Mouse (Mus musculus) kidney, postnatal 14 days (tissue): ENCODE results near the gene Cmpk2.
"Not testable (repeated sequence)": the region's sequence is repeated elsewhere in the genome, so short reads cannot be mapped to it uniquely, and the experiment has no call there.

ENCODE experiments used
- DNase-seq: peaks from one replicate; pipeline ENCODE4 v3.0.0; 2022; ENCODE audit warnings: mixed read lengths

Cmpk2 gene

GRCm38 (mm10) chr12:26469098-26470041, at the start of gene Cmpk2:
Cmpk2 (plus strand) TSS chr12:26469204.
- DNase-seq = peak; percentile 92

- peak; percentile 45 for DNase-seq
Observed at GRCm38 (mm10) chr12:26424841-26425240, 44.2 kb upstream of the Cmpk2 start.

- DNase-seq = not testable (repeated sequence)
Observed at GRCm38 (mm10) chr12:26428771-26429170, 40.2 kb upstream of the Cmpk2 start.

- peak; percentile 60 for DNase-seq
Observed at GRCm38 (mm10) chr12:26436334-26436733, 32.7 kb upstream of the Cmpk2 start.

GRCm38 (mm10) chr12:26437950-26438349, 31.1 kb upstream of the Cmpk2 start:
- no peak for DNase-seq

- DNase-seq = peak; percentile 54
Observed at GRCm38 (mm10) chr12:26439366-26439765, 29.6 kb upstream of the Cmpk2 start.

GRCm38 (mm10) chr12:26444054-26444453, 24.9 kb upstream of the Cmpk2 start:
- peak; percentile 88 for DNase-seq

GRCm38 (mm10) chr12:26444511-26444910, 24.5 kb upstream of the Cmpk2 start:
- DNase-seq = no peak

GRCm38 (mm10) chr12:26446377-26447045, 22.5 kb upstream of the Cmpk2 start:
- DNase-seq = peak; percentile 22

GRCm38 (mm10) chr12:26449483-26449882, 19.5 kb upstream of the Cmpk2 start:
- no peak for DNase-seq

GRCm38 (mm10) chr12:26451150-26451549, 17.9 kb upstream of the Cmpk2 start:
- no peak for DNase-seq

GRCm38 (mm10) chr12:26452951-26453350, 16.1 kb upstream of the Cmpk2 start:
- DNase-seq = no peak

GRCm38 (mm10) chr12:26454682-26455081, 14.3 kb upstream of the Cmpk2 start:
- DNase-seq = peak; percentile 13

GRCm38 (mm10) chr12:26456028-26456698, 12.8 kb upstream of the Cmpk2 start, which contains the start of gene Rsad2:
Rsad2 (minus strand) TSS chr12:26456452.
- peak; percentile 83 for DNase-seq

- DNase-seq = peak; percentile 37
Observed at GRCm38 (mm10) chr12:26460091-26460490, 8.9 kb upstream of the Cmpk2 start.

- no peak for DNase-seq
Observed at GRCm38 (mm10) chr12:26465600-26465999, 3.4 kb upstream of the Cmpk2 start.

GRCm38 (mm10) chr12:26470042-26470409, 1.0 kb downstream of the Cmpk2 start:
- no peak for DNase-seq

- no peak for DNase-seq
Observed at GRCm38 (mm10) chr12:26471376-26471775, 2.4 kb downstream of the Cmpk2 start.

- no peak for DNase-seq
Observed at GRCm38 (mm10) chr12:26472770-26473481, 3.9 kb downstream of the Cmpk2 start.

- peak; percentile 25 for DNase-seq
Observed at GRCm38 (mm10) chr12:26473746-26474145, 4.7 kb downstream of the Cmpk2 start.

- DNase-seq = no peak
Observed at GRCm38 (mm10) chr12:26477198-26477597, 8.2 kb downstream of the Cmpk2 start.

GRCm38 (mm10) chr12:26478196-26479004, 9.4 kb downstream of the Cmpk2 start:
- peak; percentile 20 for DNase-seq
